Mouse (Mus musculus): ENCODE data around the gene Clybl. TPM values are rescaled to one million over a fixed set of nuclear protein-coding genes. Genes with fewer than 3 reads are reported as not detected.

The Clybl gene
- total and polyA plus RNA-seq, 3 experiments: 13.4 to 36.6 TPM; not detected in 1

- no peaks in the 10 kb centered on the region for H3K36me3 ChIP-seq (ENCODE audit: control insufficient read depth in 1 of 2, insufficient read depth in 2 of 2, low read length in 2 of 2)
- no peaks in the 10 kb centered on the region for H3K79me2 ChIP-seq (ENCODE audit: control insufficient read depth, insufficient read depth, low read length, poor library complexity)
- no peaks in the 10 kb centered on the region for H3K9me3 ChIP-seq (replicated peaks; ENCODE audit: insufficient read depth, low read length)
- DNase-seq (ENCODE audit: low read depth, low spot score): no peak
- H3K27ac ChIP-seq (ENCODE audit: control insufficient read depth, low read depth, low read length): no peak overlapping the region
- H3K4me1 ChIP-seq (ENCODE audit: control insufficient read depth in 1 of 2, insufficient read depth in 2 of 2, low read length in 2 of 2): no peaks in the 10 kb centered on the region
- TF ChIP-seq TBP (IDR thresholded peaks at IDR 0.05; ENCODE audit: low read depth, low read length) (no peak), BHLHE40 (IDR thresholded peaks at IDR 0.05; ENCODE audit: borderline replicate concordance, low read depth, low read length) (no peak), CHD1 (IDR thresholded peaks at IDR 0.05; ENCODE audit: low read depth, low read length) (no peak), MXI1 (IDR thresholded peaks at IDR 0.05; ENCODE audit: low read depth, low read length) (no peak), SIN3A (IDR thresholded peaks at IDR 0.05; ENCODE audit: low read length) (no peak), ZNF384 (IDR thresholded peaks at IDR 0.05; ENCODE audit: low read depth, low read length) (no peak), TCF12 (IDR thresholded peaks at IDR 0.05; ENCODE audit: low read depth, low read length) (no peak), MYC (IDR thresholded peaks at IDR 0.05; ENCODE audit: low read depth, low read length) (no peak)
- H3K4me3 ChIP-seq (ENCODE audit: control insufficient read depth in 1 of 2, insufficient read depth in 1 of 2, low read depth in 2 of 2, low read length in 2 of 2): no peak overlapping the region
- no peak overlapping the region for H3K9ac ChIP-seq (ENCODE audit: control insufficient read depth, low read depth, low read length, poor library complexity, severe bottlenecking)
- no peaks in the 10 kb centered on the region for H3K27me3 ChIP-seq (ENCODE audit: control insufficient read depth in 1 of 2, insufficient read depth in 2 of 2, low read length in 2 of 2)
These were observed 81.6 kb downstream of the Clybl start for GRCm38 (mm10) chr14:122262851-122263659.

- Histone ChIP-seq H3K9me3 (replicated peaks; ENCODE audit: insufficient read depth, low read length) (no peaks in the 10 kb centered on the region), H3K27me3 (ENCODE audit: control insufficient read depth in 1 of 2, insufficient read depth in 2 of 2, low read length in 2 of 2) (no peaks in the 10 kb centered on the region), H3K36me3 (ENCODE audit: control insufficient read depth in 1 of 2, insufficient read depth in 2 of 2, low read length in 2 of 2) (no peaks in the 10 kb centered on the region), H3K79me2 (ENCODE audit: control insufficient read depth, insufficient read depth, low read length, poor library complexity) (no peaks in the 10 kb centered on the region), H3K27ac (ENCODE audit: control insufficient read depth, low read depth, low read length) (no peak overlapping the region), H3K4me3 (ENCODE audit: control insufficient read depth in 1 of 2, insufficient read depth in 1 of 2, low read depth in 2 of 2, low read length in 2 of 2) (no peak overlapping the region), H3K4me1 (ENCODE audit: control insufficient read depth in 1 of 2, insufficient read depth in 2 of 2, low read length in 2 of 2) (no peaks in the 10 kb centered on the region), H3K9ac (ENCODE audit: control insufficient read depth, low read depth, low read length, poor library complexity, severe bottlenecking) (no peak overlapping the region)
- no peak for DNase-seq (ENCODE audit: low read depth, low spot score)
- TF ChIP-seq POLR2A (IDR thresholded peaks at IDR 0.05; ENCODE audit: control insufficient read depth in 1 of 2, insufficient read depth in 1 of 2, low read depth in 1 of 2, low read length in 2 of 2, poor library complexity in 1 of 2): no peak
- TF ChIP-seq ELF1 (IDR thresholded peaks at IDR 0.05; ENCODE audit: low read depth, low read length): no peak
- TF ChIP-seq RCOR1 (IDR thresholded peaks at IDR 0.05; ENCODE audit: low read depth, low read length): no peak
- no peak for TF ChIP-seq TAL1 (IDR thresholded peaks at IDR 0.05; ENCODE audit: low read length)
- TF ChIP-seq MYB (IDR thresholded peaks at IDR 0.05; ENCODE audit: low read depth, low read length): no peak
- TF ChIP-seq JUND (IDR thresholded peaks at IDR 0.05; ENCODE audit: low read depth, low read length): no peak
- TF ChIP-seq MAX (IDR thresholded peaks at IDR 0.05; ENCODE audit: low read length): no peak
These were observed 83.7 kb downstream of the Clybl start for GRCm38 (mm10) chr14:122265214-122265613.

- H3K4me1 ChIP-seq (ENCODE audit: control insufficient read depth in 1 of 2, insufficient read depth in 2 of 2, low read length in 2 of 2): no peaks in the 10 kb centered on the region
- no peak overlapping the region for H3K9ac ChIP-seq (ENCODE audit: control insufficient read depth, low read depth, low read length, poor library complexity, severe bottlenecking)
- H3K79me2 ChIP-seq (ENCODE audit: control insufficient read depth, insufficient read depth, low read length, poor library complexity): no peaks in the 10 kb centered on the region
- H3K4me3 ChIP-seq (ENCODE audit: control insufficient read depth in 1 of 2, insufficient read depth in 1 of 2, low read depth in 2 of 2, low read length in 2 of 2): no peak overlapping the region
- H3K36me3 ChIP-seq (ENCODE audit: control insufficient read depth in 1 of 2, insufficient read depth in 2 of 2, low read length in 2 of 2): no peaks in the 10 kb centered on the region
- H3K27ac ChIP-seq (ENCODE audit: control insufficient read depth, low read depth, low read length): no peak overlapping the region
- no peaks in the 10 kb centered on the region for H3K27me3 ChIP-seq (ENCODE audit: control insufficient read depth in 1 of 2, insufficient read depth in 2 of 2, low read length in 2 of 2)
- DNase-seq (ENCODE audit: low read depth, low spot score): no peak
- H3K9me3 ChIP-seq (replicated peaks; ENCODE audit: insufficient read depth, low read length): no peaks in the 10 kb centered on the region
- TF ChIP-seq POLR2A (IDR thresholded peaks at IDR 0.05; ENCODE audit: control insufficient read depth in 1 of 2, insufficient read depth in 1 of 2, low read depth in 1 of 2, low read length in 2 of 2, poor library complexity in 1 of 2) (no peak), POLR2AphosphoS5 (IDR thresholded peaks at IDR 0.05; ENCODE audit: borderline replicate concordance, low read depth, low read length) (no peak), POLR2AphosphoS2 (IDR thresholded peaks at IDR 0.05; ENCODE audit: low read length) (no peak), NELFE (IDR thresholded peaks at IDR 0.05; ENCODE audit: low read depth, low read length) (no peak), ZNF384 (IDR thresholded peaks at IDR 0.05; ENCODE audit: low read depth, low read length) (no peak), KAT2A (conservative IDR thresholded peaks at IDR 0.05; ENCODE audit: low read depth, low read length) (no peak), CHD1 (IDR thresholded peaks at IDR 0.05; ENCODE audit: low read depth, low read length) (no peak), USF2 (IDR thresholded peaks at IDR 0.05; ENCODE audit: borderline replicate concordance in 1 of 2, insufficient read depth in 1 of 2, low read depth in 1 of 2, low read length in 2 of 2) (no peak), JUND (IDR thresholded peaks at IDR 0.05; ENCODE audit: low read depth, low read length) (no peak), MAX (IDR thresholded peaks at IDR 0.05; ENCODE audit: low read length) (no peak), ZMIZ1 (IDR thresholded peaks at IDR 0.05; ENCODE audit: low read depth, low read length) (no peak), SMC3 (IDR thresholded peaks at IDR 0.05; ENCODE audit: low read depth, low read length) (no peak), MYB (IDR thresholded peaks at IDR 0.05; ENCODE audit: low read depth, low read length) (no peak), E2F4 (IDR thresholded peaks at IDR 0.05; ENCODE audit: borderline replicate concordance, low read depth, low read length) (no peak), BHLHE40 (IDR thresholded peaks at IDR 0.05; ENCODE audit: borderline replicate concordance, low read depth, low read length) (no peak), TCF12 (IDR thresholded peaks at IDR 0.05; ENCODE audit: low read depth, low read length) (no peak), GATA1 (IDR thresholded peaks at IDR 0.05; ENCODE audit: low read depth, low read length) (no peak), CHD2 (IDR thresholded peaks at IDR 0.05; ENCODE audit: low read length) (no peak)
These were observed 86.1 kb downstream of the Clybl start for GRCm38 (mm10) chr14:122267590-122267989.
